Mouse (Mus musculus) kidney, adult 2 months (tissue): ENCODE measurements around the gene Krt42.

Experiments used
- CTCF ChIP-seq: fragments of 200-500 bp; conservative IDR thresholded peaks from 2 replicates; pipeline ENCODE4 v1.5.1; 2011; ENCODE audit warnings: low read depth, mild to moderate bottlenecking, control low read depth, low read length, moderate library complexity, mixed read lengths; ENCODE audit not compliant: insufficient read depth, insufficient read length
- POLR2A ChIP-seq: fragments of 200-500 bp; IDR thresholded peaks from one replicate; pipeline ENCODE4 v1.6.1; 2011; ENCODE audit warnings: low read depth, low read length, control low read depth

- TF ChIP-seq CTCF (peak; percentile 55), POLR2A (no peak)
Observed at GRCm38 (mm10) chr11:100297801-100298200, 28.1 kb upstream of the Krt42 start.
